Mouse (Mus musculus) ES-E14 (cell line): ENCODE measurements at regions not wholly inside any gene's neighbourhood (a gene's known extent, or its start where the extent isn't known, plus 50 kb on each side); places are given as distances from the start of the nearest gene placed in this dataset.

ENCODE experiments used
- ZC3H11A ChIP-seq: IDR thresholded peaks from 2 replicates; pipeline ENCODE4 v1.6.1; 2012; ENCODE audit warnings: low read depth, mild to moderate bottlenecking, inconsistent platforms, low read length, borderline replicate concordance
- ZNF384 ChIP-seq: IDR thresholded peaks from 2 replicates; pipeline ENCODE4 v1.6.1; 2012; ENCODE audit warnings: low read depth, low read length, inconsistent platforms

- no peak for TF ChIP-seq ZNF384
- no peak for TF ChIP-seq ZC3H11A
Measured at GRCm38 (mm10) chr8:27909347-27909945, 462.0 kb downstream of the Poteg start.
